Mouse (Mus musculus): ENCODE measurements around the gene Tnni3k. TPM values are rescaled to one million over a fixed set of nuclear protein-coding genes. Genes with fewer than 3 reads are reported as not detected.

Tnni3k gene
- total RNA-seq (2014; fragmentation: Nextera tagmentation) (not detected in 2 replicates), total RNA-seq (2017) (not detected in 2 replicates)

GRCm38 (mm10) chr3:155055231-155055916, at the start of gene Tnni3k:
Gene Tnni3k, minus strand, starts transcription at chr3:155055407.
- no peak for ATAC-seq (replicated peaks; ENCODE audit: low FRiP score, low TSS enrichment, poor library complexity, severe bottlenecking)

DNA sequence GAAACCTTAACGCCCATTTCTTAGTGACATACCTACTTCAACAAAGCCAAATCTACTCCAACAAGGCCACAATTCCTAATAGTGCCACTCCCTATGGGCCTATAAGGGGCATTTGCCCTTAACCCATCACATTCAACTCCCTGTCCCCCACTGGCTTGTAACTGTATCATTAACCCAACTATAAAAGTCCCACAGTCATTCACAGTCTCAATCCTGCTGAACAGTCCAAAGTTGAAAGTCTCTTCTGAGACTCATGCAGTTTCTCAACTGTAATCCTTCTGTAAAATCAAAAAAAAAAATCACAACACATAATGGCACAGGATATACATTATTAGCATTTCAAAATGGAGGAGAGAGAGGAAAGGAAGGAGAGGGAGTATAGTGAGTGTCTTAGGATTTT, 44.1 kb upstream of the Tnni3k start:
- ATAC-seq (replicated peaks; ENCODE audit: low FRiP score, low TSS enrichment, poor library complexity, severe bottlenecking), result no peak

DNA sequence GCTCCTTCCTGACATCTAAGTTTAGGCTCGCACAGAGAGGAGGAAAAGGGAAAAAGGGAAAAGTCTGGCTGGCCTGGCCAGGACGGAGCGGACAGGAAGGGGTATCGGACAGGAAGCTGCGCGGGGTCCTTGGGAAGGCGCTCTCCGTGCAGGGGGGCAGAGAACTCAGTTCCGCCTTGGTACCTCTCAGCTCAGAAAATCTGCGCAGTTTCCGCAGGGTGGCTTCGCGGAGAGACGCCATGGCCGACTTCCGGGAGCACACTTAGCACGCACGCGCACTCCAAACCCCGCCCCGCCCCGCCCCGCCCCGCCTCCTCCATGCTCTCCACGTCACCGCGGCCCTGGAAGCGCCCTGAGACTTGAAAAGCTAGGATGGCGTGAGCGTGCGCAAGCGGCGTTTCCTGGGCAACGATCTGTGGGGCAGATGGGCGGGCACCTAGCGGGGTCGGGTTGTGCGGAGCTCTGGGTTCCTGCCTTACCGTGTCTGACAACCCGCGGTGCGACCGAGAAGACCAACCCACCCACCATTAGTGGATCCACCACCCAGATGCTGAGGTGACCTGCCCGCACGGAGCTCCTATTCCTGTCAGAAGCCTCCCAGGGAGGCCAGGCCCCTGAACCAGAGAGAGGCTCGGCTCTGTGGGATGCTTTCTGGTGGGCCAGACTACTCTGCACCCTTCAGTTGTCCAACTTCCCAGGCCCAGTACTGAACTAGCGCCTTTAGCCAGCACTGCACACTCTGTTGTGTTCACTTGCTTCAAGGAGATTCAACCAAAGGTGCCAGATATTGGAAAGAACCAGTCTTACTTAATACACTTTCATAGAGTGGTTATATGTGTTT, 38.1 kb upstream of the Tnni3k start, which contains the start of the genes Fpgt and Lrriq3:
Gene Fpgt, minus strand, starts transcription at position 288 of the 841 bp plus-strand sequence.
Gene Lrriq3, plus strand, starts transcription at position 319 of the 841 bp plus-strand sequence.
- ATAC-seq (replicated peaks; ENCODE audit: low FRiP score, low TSS enrichment, poor library complexity, severe bottlenecking), result peak; percentile 99

DNA sequence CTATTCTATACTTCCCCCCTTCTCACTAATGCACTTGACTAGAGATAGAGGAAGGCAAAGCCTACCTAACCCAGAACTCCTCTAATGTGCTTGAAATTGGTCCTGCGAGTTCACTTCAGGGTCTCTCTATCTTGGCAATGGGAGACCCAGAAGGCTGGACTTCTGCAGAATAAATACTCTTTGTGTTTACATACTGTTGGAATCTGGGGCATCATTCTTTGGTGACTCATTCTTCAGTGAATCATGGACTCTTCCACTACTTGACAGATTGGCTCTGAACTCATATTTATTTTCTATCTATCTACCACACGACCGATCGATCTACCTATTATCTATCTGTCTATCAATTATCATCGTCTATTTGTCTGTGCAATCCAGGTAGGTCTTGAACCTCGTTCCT, 36.9 kb upstream of the Tnni3k start:
- ATAC-seq (replicated peaks; ENCODE audit: low FRiP score, low TSS enrichment, poor library complexity, severe bottlenecking), result no peak

- no peak for ATAC-seq (replicated peaks; ENCODE audit: low FRiP score, low TSS enrichment, poor library complexity, severe bottlenecking)
Measured at GRCm38 (mm10) chr3:155077908-155078307, 22.7 kb upstream of the Tnni3k start.

GRCm38 (mm10) chr3:155059449-155059822, 4.2 kb upstream of the Tnni3k start:
- ATAC-seq (replicated peaks; ENCODE audit: low FRiP score, low TSS enrichment, poor library complexity, severe bottlenecking), result no peak

DNA sequence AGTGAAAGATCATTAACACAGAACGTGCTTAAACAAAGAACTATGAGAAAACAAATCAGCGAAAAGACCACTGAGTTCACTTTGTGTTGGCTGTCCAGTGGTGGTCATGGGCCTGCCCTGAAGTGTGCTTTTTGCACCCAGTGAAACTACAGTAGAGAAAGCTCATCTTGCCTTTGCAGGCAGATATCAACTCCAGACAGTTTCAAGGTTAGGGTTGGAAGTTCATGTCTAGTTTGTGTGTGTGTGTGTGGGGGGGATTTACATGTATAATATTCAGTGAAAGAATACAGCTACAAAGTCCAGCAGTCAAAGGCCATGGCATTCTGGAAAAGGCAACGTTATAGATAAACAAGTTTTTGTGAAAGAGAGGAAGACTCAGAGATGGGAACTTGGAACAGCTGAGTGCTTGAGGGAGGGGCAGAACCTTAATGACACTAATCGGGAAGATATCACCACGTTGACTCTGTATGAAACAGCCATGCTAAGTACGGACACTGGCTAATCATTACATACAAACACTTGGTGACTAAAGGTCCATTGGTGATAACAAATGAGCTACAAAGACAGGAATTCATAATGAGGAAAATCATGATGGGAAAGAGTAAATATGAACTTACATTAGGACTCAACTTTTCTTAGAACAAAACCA, 3.7 kb upstream of the Tnni3k start:
- no peak for ATAC-seq (replicated peaks; ENCODE audit: low FRiP score, low TSS enrichment, poor library complexity, severe bottlenecking)

DNA sequence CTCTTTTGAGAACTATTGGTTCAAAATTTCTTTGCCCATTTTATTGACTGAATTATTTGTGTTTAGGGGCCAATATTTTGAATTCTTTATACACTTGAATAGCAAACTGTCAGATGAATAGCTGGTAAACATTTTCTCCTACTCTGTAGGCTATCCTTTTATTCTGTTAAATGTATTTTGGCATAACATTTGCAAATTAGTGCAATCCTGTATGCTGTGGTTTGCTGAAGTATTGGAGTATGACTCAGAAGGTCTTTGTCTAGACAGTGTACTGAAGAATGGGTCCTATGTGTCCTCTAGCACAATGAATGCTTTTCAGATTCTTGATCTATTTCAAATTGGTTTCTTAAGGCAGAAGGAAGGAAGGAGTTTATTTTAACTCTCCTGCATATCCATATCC, 2.4 kb upstream of the Tnni3k start:
- no peak for ATAC-seq (replicated peaks; ENCODE audit: low FRiP score, low TSS enrichment, poor library complexity, severe bottlenecking)

GRCm38 (mm10) chr3:155056606-155057005, 1.4 kb upstream of the Tnni3k start:
- no peak for ATAC-seq (replicated peaks; ENCODE audit: low FRiP score, low TSS enrichment, poor library complexity, severe bottlenecking)

DNA sequence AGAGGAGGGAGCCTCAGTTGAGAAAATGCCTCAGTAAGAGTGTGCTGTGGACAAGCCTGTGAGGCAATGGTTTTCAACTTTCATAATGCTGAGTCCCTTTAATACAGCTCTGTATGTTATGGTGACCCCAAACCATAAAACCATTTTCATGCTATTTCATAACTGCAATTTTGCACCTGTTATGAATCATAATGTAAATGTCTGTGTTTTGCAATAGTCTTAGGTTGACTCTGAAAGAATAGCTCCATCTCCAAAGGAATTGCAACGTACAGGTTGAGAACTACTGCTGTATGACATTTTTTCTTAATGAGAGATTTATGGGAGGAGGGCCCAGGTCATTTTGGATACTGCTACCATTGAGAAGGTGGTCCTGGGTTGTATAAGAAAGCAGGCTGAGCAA, 2.0 kb downstream of the Tnni3k start:
- ATAC-seq (replicated peaks; ENCODE audit: low FRiP score, low TSS enrichment, poor library complexity, severe bottlenecking), result no peak

GRCm38 (mm10) chr3:155052021-155052420, 3.2 kb downstream of the Tnni3k start:
- no peak for ATAC-seq (replicated peaks; ENCODE audit: low FRiP score, low TSS enrichment, poor library complexity, severe bottlenecking)

DNA sequence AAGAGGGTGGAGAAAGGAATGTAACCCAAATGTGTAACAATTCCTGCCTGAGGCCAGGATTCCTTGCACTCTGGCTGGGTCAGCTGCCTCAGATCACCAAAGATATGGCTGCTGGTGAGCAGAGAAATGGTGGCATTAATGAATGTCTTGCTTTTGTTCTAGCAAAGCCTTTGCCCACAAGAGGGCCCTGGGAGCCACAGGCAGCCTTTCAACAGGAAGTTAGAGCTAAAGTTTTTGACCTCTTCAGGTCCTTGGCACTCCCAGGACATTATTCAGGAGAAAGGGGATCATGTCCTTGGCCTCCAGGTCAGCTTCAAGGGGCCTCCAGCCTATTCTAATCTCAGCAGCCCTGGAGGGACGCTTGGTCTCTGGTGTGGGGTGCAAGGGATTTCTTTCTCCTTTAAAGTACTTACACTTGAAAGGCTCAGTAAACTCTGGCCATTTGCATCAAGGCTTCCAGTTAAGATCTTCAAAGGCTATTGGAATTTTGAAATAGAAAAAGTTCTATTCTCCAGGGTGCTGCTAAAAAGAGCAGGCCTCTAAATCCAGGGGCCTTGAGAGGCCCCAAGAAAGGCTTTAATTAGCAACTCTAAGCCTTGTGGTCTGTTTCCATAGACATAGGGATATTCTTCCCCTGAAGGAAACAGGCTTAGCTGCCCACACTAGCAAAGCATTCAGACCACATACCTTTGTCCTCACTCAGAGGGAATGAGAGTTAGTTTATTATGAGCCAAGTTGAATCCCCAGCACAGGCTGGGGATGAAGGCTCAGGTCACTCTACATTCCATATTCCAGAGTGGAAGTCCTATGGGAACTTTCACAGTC, 16.0 kb downstream of the Tnni3k start:
- ATAC-seq (replicated peaks; ENCODE audit: low FRiP score, low TSS enrichment, poor library complexity, severe bottlenecking), result no peak

- ATAC-seq (replicated peaks; ENCODE audit: low FRiP score, low TSS enrichment, poor library complexity, severe bottlenecking), result no peak
Measured at GRCm38 (mm10) chr3:155034323-155034722, 20.9 kb downstream of the Tnni3k start.

- no peak for ATAC-seq (replicated peaks; ENCODE audit: low FRiP score, low TSS enrichment, poor library complexity, severe bottlenecking)
Measured at GRCm38 (mm10) chr3:155030200-155030599, 25.0 kb downstream of the Tnni3k start.

DNA sequence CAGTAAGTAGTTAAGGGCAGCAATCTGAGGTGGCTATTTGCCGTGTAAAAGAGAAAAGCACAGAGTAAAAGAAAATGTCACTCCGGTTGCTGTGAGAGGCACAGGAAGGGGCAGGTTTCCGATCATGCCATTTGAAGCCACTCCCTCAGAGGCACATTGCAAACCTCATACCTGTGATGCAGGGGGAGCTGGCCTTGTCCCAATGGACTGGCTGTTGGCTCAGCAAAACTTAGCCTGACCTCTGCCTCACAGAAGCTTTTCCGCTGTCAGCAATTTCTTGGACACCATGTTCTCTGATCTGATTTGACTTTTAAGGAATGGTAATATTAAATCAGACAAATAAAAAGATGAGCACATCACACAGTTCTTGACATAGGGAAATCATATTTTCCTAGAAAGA, 52.4 kb downstream of the Tnni3k start:
- ATAC-seq (replicated peaks; ENCODE audit: low FRiP score, low TSS enrichment, poor library complexity, severe bottlenecking), result no peak

- ATAC-seq (replicated peaks; ENCODE audit: low FRiP score, low TSS enrichment, poor library complexity, severe bottlenecking), result no peak
Measured at GRCm38 (mm10) chr3:155001056-155001455, 54.2 kb downstream of the Tnni3k start.

GRCm38 (mm10) chr3:154992678-154993077, 62.5 kb downstream of the Tnni3k start:
- ATAC-seq (replicated peaks; ENCODE audit: low FRiP score, low TSS enrichment, poor library complexity, severe bottlenecking), result no peak

DNA sequence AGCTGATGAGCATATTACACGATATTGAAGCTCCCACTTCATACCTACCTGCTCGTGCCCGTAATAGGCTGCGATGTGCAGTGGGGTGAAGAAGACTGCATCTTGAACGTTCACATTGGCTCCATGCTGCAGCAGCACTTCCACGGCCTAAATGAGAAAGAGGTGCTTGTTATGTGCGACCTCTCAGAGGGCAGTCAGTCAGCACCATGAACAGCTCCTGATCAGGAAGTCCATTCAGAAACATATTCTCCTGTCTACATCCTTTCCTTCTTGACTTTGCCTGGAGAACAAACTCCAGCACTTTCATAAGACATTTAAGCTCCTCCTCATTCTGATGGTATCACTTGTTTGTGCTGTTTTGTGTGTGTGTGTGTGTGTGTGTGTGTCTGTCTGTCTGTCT, 76.1 kb downstream of the Tnni3k start:
- ATAC-seq (replicated peaks; ENCODE audit: low FRiP score, low TSS enrichment, poor library complexity, severe bottlenecking), result no peak

DNA sequence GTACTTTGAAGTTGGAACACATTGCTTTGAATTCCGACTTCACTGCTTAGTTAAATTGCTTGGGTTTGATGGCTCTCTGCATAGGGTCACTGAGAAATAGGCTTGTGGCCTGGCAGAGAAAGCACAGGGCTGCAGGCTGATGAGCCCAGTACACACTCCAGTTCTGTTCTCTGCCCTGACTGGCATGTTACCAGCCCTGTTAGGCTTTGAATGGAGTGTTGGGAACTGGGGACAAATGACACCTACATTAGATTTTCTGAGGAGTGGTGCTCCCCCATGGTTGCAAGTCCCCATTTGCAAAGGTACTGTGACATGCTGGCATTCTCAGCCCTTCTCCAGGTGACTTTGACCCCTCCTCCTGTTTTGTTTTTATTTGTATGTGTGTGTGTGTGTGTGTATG, 83.6 kb downstream of the Tnni3k start:
- ATAC-seq (replicated peaks; ENCODE audit: low FRiP score, low TSS enrichment, poor library complexity, severe bottlenecking), result no peak

All from megakaryocyte-erythroid progenitor cell, adult 5-6 weeks (primary cell).